Mouse (Mus musculus): ENCODE measurements around the gene Arhgdia. TPM values are rescaled to one million over a fixed set of nuclear protein-coding genes. Genes with fewer than 3 reads are reported as not detected.
A peak's percentile ranks its signal among the peaks of the same experiment; 100 is the strongest.

Arhgdia gene
- polyA plus RNA-seq, 1 experiment from 2014 or later: 360 TPM

DNA sequence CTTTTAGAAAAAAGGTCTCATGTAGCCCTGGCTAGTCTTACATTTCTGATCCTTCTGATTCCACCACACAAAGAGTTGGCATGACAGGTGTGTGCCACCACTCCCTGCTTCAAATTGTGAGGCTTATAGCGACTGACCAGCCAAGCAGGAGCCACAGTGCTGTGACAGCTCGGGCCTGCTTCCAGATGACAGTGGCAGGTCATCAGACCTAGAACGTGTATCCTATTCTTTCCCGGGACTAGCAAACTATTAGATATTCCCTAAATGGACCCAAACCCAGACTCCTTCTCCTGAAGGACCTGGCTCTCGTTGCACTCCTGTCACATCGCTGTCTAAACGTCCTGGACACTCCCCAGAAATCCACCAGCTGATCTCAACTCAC, 32.6 kb downstream of the Arhgdia start:
- H3K9me3 ChIP-seq (ENCODE audit: control insufficient read depth, low read length): no peaks in the 10 kb centered on the region
- H3K27ac ChIP-seq (replicated peaks in 1 of 2; ENCODE audit: control insufficient read depth in 1 of 2, insufficient read depth in 1 of 2, low read depth in 2 of 2, low read length in 2 of 2): peak overlapping the region; percentile 87 to 95
- H3K27me3 ChIP-seq (ENCODE audit: control insufficient read depth, insufficient read depth, low read length): no peaks in the 10 kb centered on the region
- H3K36me3 ChIP-seq (ENCODE audit: control insufficient read depth, insufficient read depth, low read length): peaks cover 18% of the 10 kb centered on the region
- peak overlapping the region; percentile 93 for H3K9ac ChIP-seq (ENCODE audit: low read length)
- H3K4me1 ChIP-seq (ENCODE audit: control insufficient read depth in 2 of 2, insufficient read depth in 2 of 2, low read length in 2 of 2): peaks cover 12 to 21% of the 10 kb centered on the region in 2 experiments
- H3K4me2 ChIP-seq (ENCODE audit: low read length): peak overlapping the region; percentile 96
- H3K4me3 ChIP-seq (ENCODE audit: control insufficient read depth in 1 of 2, insufficient read depth in 1 of 2, low read depth in 1 of 2, low read length in 2 of 2): peak overlapping the region; percentile 70 to 98
- ATAC-seq (ENCODE audit: insufficient number of reproducible peaks, insufficient read depth, low FRiP score, low read depth): no peak
- 20% methylated on average over 7 of the region's 7 CpGs for WGBS

DNA sequence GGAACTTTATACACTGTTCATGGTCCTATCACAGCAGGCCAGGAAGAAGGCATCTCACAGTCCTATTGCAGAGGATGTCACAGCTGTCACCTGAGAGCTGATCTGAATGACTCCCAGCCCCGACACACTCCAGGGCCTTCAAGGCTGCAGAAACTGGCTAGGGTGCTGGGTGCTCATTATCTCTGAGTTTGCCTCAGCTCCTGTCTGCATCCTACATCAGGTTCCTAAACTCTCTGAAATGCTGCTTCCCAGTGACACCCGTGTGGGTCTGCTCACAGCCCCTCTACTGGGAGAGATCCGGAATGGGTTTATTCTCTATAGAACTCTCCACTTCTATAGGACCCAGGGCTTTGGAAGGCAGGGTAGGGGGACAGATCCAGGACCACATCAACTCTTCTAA, 33.2 kb downstream of the Arhgdia start:
- H3K9me3 ChIP-seq (ENCODE audit: control insufficient read depth, low read length): no peaks in the 10 kb centered on the region
- no peaks in the 10 kb centered on the region for H3K27me3 ChIP-seq (ENCODE audit: control insufficient read depth, insufficient read depth, low read length)
- no peak for ATAC-seq (ENCODE audit: insufficient number of reproducible peaks, insufficient read depth, low FRiP score, low read depth)
- H3K4me1 ChIP-seq (ENCODE audit: control insufficient read depth in 2 of 2, insufficient read depth in 2 of 2, low read length in 2 of 2): peaks cover 12 to 21% of the 10 kb centered on the region in 2 experiments
- H3K27ac ChIP-seq (replicated peaks in 1 of 2; ENCODE audit: control insufficient read depth in 1 of 2, insufficient read depth in 1 of 2, low read depth in 2 of 2, low read length in 2 of 2): no peak overlapping the region; a peak in 1 of 4 replicates
- H3K36me3 ChIP-seq (ENCODE audit: control insufficient read depth, insufficient read depth, low read length): peaks cover 24% of the 10 kb centered on the region
- H3K4me3 ChIP-seq (ENCODE audit: control insufficient read depth in 1 of 2, insufficient read depth in 1 of 2, low read depth in 1 of 2, low read length in 2 of 2): peak overlapping the region; percentile 70 to 98; a peak in 3 of 4 replicates
- peak overlapping the region; percentile 96 for H3K4me2 ChIP-seq (ENCODE audit: low read length)
- peak overlapping the region; percentile 93; the same call in 1 of the 2 replicates for H3K9ac ChIP-seq (ENCODE audit: low read length)
- WGBS: 67% methylated on average over 3 of the region's 3 CpGs

DNA sequence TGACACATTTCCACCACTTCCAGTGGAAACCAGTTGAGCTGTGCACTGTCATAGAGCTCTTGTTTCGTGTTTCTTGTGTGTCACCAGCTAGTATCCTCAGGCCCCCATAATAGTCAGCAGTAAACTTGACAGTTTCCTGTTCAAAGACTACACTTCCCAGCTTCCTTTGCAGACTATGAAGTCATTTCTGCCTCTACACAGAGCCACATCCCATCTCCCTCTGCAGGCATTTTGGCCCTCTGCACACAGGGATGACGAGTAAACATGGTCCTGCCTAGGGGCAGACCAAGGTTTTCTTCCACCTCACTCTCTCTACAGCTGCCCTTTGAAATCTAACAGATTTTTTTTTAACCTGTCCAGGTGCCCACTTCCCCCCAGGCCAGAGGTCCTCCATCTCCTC, 34.0 kb downstream of the Arhgdia start:
- Histone ChIP-seq H3K9me3 (ENCODE audit: control insufficient read depth, low read length) (no peaks in the 10 kb centered on the region), H3K4me1 (ENCODE audit: control insufficient read depth in 2 of 2, insufficient read depth in 2 of 2, low read length in 2 of 2) (peaks cover 12 to 24% of the 10 kb centered on the region in 2 experiments), H3K36me3 (ENCODE audit: control insufficient read depth, insufficient read depth, low read length) (peaks cover 32% of the 10 kb centered on the region), H3K4me3 (ENCODE audit: control insufficient read depth in 1 of 2, insufficient read depth in 1 of 2, low read depth in 1 of 2, low read length in 2 of 2) (no peak overlapping the region), H3K9ac (ENCODE audit: low read length) (no peak overlapping the region), H3K4me2 (ENCODE audit: low read length) (0 out of 2 replicates have a peak overlapping the region, but pooled peaks have one; percentile 96), H3K27ac (replicated peaks in 1 of 2; ENCODE audit: control insufficient read depth in 1 of 2, insufficient read depth in 1 of 2, low read depth in 2 of 2, low read length in 2 of 2) (no peak overlapping the region; a peak in 1 of 4 replicates), H3K27me3 (ENCODE audit: control insufficient read depth, insufficient read depth, low read length) (no peaks in the 10 kb centered on the region)
- no peak for ATAC-seq (ENCODE audit: insufficient number of reproducible peaks, insufficient read depth, low FRiP score, low read depth)
- WGBS: 48% methylated on average over 2 of the region's 2 CpGs

DNA sequence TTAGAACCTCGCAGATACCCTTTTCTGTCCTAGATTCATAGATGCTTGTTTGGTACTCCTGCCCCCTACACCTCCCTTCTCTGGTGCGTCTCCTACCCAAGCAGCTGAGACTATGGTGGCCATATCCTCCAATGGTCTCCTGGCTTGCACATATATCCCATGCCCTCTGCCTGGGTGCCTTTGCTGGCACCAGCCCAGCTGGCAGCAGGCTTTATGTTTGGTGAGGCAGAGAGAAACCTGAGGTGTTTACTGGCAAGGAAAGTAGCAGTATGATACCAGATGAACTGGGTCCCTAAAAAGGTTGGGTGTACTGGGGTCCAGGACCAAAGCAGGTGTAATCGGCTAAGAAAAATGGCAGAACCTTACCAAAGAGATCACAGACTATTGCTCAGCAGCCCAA, 35.5 kb downstream of the Arhgdia start:
- peaks cover 14 to 34% of the 10 kb centered on the region in 2 experiments for H3K4me1 ChIP-seq (ENCODE audit: control insufficient read depth in 2 of 2, insufficient read depth in 2 of 2, low read length in 2 of 2)
- H3K9me3 ChIP-seq (ENCODE audit: control insufficient read depth, low read length): no peaks in the 10 kb centered on the region
- ATAC-seq (ENCODE audit: insufficient number of reproducible peaks, insufficient read depth, low FRiP score, low read depth): no peak
- no peak overlapping the region for H3K27ac ChIP-seq (replicated peaks in 1 of 2; ENCODE audit: control insufficient read depth in 1 of 2, insufficient read depth in 1 of 2, low read depth in 2 of 2, low read length in 2 of 2)
- H3K9ac ChIP-seq (ENCODE audit: low read length): no peak overlapping the region
- no peaks in the 10 kb centered on the region for H3K27me3 ChIP-seq (ENCODE audit: control insufficient read depth, insufficient read depth, low read length)
- no peak overlapping the region for H3K4me3 ChIP-seq (ENCODE audit: control insufficient read depth in 1 of 2, insufficient read depth in 1 of 2, low read depth in 1 of 2, low read length in 2 of 2)
- peaks cover 35% of the 10 kb centered on the region for H3K36me3 ChIP-seq (ENCODE audit: control insufficient read depth, insufficient read depth, low read length)
- WGBS: 92% methylated on average over 3 of the region's 3 CpGs
- H3K4me2 ChIP-seq (ENCODE audit: low read length): no peak overlapping the region

DNA sequence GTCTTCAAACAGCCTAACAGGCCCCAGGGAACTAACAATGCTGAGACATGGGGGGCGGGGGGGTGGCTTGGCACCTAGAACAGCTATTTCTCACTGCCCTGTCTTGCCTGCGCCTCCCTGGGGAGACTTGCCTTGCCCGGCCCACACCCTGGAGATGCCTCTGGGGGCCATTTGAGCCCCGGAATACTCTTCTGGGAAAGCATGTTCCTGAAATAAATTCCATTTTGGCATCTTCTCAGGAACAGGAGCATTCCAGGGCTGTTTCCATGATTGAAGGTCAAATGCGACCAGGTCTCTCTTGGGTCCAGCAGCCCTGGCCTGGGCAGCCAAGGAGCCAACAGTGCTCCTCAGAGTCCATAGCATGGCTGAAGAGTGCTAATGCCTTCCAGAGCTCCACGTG, 39.0 kb downstream of the Arhgdia start:
- H3K9ac ChIP-seq (ENCODE audit: low read length): no peak overlapping the region
- H3K27ac ChIP-seq (replicated peaks in 1 of 2; ENCODE audit: control insufficient read depth in 1 of 2, insufficient read depth in 1 of 2, low read depth in 2 of 2, low read length in 2 of 2): no peak overlapping the region
- H3K9me3 ChIP-seq (ENCODE audit: control insufficient read depth, low read length): no peaks in the 10 kb centered on the region
- H3K36me3 ChIP-seq (ENCODE audit: control insufficient read depth, insufficient read depth, low read length): peaks cover 35% of the 10 kb centered on the region
- no peak overlapping the region for H3K4me3 ChIP-seq (ENCODE audit: control insufficient read depth in 1 of 2, insufficient read depth in 1 of 2, low read depth in 1 of 2, low read length in 2 of 2)
- 75% methylated on average over 6 of the region's 6 CpGs for WGBS
- H3K27me3 ChIP-seq (ENCODE audit: control insufficient read depth, insufficient read depth, low read length): no peaks in the 10 kb centered on the region
- no peak for ATAC-seq (ENCODE audit: insufficient number of reproducible peaks, insufficient read depth, low FRiP score, low read depth)
- peaks cover 21 to 34% of the 10 kb centered on the region in 2 experiments for H3K4me1 ChIP-seq (ENCODE audit: control insufficient read depth in 2 of 2, insufficient read depth in 2 of 2, low read length in 2 of 2)
- no peak overlapping the region for H3K4me2 ChIP-seq (ENCODE audit: low read length)

DNA sequence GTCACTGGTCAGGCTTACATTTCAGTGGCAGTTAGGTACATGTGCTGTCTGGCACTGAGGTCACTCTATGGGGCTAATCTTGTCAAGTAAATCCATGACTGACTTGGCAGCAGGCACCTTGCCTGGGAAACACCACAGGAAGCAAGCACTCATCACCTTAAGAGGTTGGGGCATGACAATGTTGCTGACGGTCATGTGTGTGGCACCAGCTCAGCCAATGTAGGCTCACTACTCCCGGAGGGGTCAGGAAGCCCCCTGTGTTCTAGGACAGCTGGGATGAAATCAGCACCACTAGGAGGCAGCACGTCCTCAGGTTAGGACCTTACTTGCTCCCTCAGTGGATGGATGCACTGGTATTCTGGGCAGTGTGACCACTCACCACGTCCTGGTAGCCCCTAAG, 39.5 kb downstream of the Arhgdia start:
- WGBS: 26% methylated on average over 4 of the region's 4 CpGs
- Histone ChIP-seq H3K27ac (replicated peaks in 1 of 2; ENCODE audit: control insufficient read depth in 1 of 2, insufficient read depth in 1 of 2, low read depth in 2 of 2, low read length in 2 of 2) (no peak overlapping the region), H3K4me3 (ENCODE audit: control insufficient read depth in 1 of 2, insufficient read depth in 1 of 2, low read depth in 1 of 2, low read length in 2 of 2) (no peak overlapping the region), H3K9ac (ENCODE audit: low read length) (no peak overlapping the region; the same call in 1 of the 2 replicates), H3K4me2 (ENCODE audit: low read length) (no peak overlapping the region), H3K36me3 (ENCODE audit: control insufficient read depth, insufficient read depth, low read length) (peaks cover 35% of the 10 kb centered on the region), H3K27me3 (ENCODE audit: control insufficient read depth, insufficient read depth, low read length) (no peaks in the 10 kb centered on the region), H3K9me3 (ENCODE audit: control insufficient read depth, low read length) (no peaks in the 10 kb centered on the region), H3K4me1 (ENCODE audit: control insufficient read depth in 2 of 2, insufficient read depth in 2 of 2, low read length in 2 of 2) (peaks cover 21 to 33% of the 10 kb centered on the region in 2 experiments)
- ATAC-seq (ENCODE audit: insufficient number of reproducible peaks, insufficient read depth, low FRiP score, low read depth): no peak

DNA sequence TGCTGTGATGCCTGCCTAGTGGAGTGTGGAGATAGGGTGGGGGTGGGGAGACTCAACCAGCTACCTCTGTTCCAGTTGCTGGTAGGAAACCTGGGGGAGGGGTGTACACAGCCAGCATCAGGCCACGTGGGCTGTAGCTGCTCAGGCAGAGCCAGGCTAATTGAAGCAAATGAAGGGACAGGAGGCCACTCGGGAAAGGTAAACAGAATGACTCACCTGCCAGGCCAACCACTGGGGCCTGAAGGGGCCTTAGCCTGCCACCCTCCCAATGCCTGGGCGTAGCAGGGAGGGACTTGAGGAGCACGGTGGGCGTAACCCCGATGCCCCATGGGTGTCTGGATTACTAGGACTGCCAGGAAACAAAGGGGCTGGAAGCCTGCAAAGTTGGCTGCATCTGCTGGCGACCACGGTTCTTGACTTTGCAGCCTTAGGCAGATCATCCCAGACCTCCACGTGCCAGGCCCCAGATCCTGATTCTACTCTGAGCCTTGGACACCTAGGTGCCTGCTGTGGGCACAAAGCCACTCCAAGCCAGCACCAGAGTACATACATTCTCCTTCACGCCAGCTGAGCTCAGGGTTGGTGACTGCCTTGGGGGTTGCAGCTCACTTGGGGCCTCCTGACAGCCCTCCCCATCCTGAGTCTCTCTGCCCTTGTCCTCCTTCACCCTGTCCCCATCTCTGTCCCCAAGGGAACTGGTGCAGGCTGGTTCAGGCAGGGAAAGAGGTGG, 42.0 kb downstream of the Arhgdia start:
- Histone ChIP-seq H3K36me3 (ENCODE audit: control insufficient read depth, insufficient read depth, low read length) (peaks cover 23% of the 10 kb centered on the region), H3K4me1 (ENCODE audit: control insufficient read depth in 2 of 2, insufficient read depth in 2 of 2, low read length in 2 of 2) (peaks cover 24 to 33% of the 10 kb centered on the region in 2 experiments), H3K4me3 (ENCODE audit: control insufficient read depth in 1 of 2, insufficient read depth in 1 of 2, low read depth in 1 of 2, low read length in 2 of 2) (no peak overlapping the region), H3K27me3 (ENCODE audit: control insufficient read depth, insufficient read depth, low read length) (peaks cover 2% of the 10 kb centered on the region; the same call in 1 of the 2 replicates), H3K4me2 (ENCODE audit: low read length) (no peak overlapping the region), H3K9ac (ENCODE audit: low read length) (peak overlapping the region; percentile 38; the same call in 1 of the 2 replicates), H3K9me3 (ENCODE audit: control insufficient read depth, low read length) (no peaks in the 10 kb centered on the region), H3K27ac (replicated peaks in 1 of 2; ENCODE audit: control insufficient read depth in 1 of 2, insufficient read depth in 1 of 2, low read depth in 2 of 2, low read length in 2 of 2) (peak overlapping the region in 1 of 2 experiments; percentile 34; a peak in 1 of 4 replicates)
- 32% methylated on average over 10 of the region's 10 CpGs for WGBS
- no peak for ATAC-seq (ENCODE audit: insufficient number of reproducible peaks, insufficient read depth, low FRiP score, low read depth)

Data from heart, embryonic 14.5 days (tissue).